18 mouse cellular contexts compared by ENCODE assay signal in genomic region chr1:88601801-88602200, GRCm38 (mm10).
"Had no signal": no experiment of that assay in that cellular context is flagged by ENCODE, and none has a peak within 500 bp of the region (broad histone marks: within the 10 kb centered on the region; RNA-seq: fewer than 3 reads in every experiment).

No protein-coding gene starts in this region.

- DNase-seq: kidney, adult 18-20 months; kidney, adult 9 months; kidney, postnatal 14 days; kidney, postnatal 4 days; liver, embryonic 13.5 days; lung, embryonic 14.5 days; right cerebral cortex, adult 18-20 months; right cerebral cortex, postnatal 14 days; right cerebral cortex, postnatal 4 days; thymus, adult 18-20 months; thymus, postnatal 36 days had no signal

- H3K4me3 ChIP-seq: limb, embryonic 10.5 days; limb, embryonic 13.5 days; liver, embryonic 13.5 days; midbrain, embryonic 13.5 days; neural tube, embryonic 12.5 days; neural tube, embryonic 15.5 days had no signal

- H3K4me2 ChIP-seq: limb, embryonic 13.5 days; liver, embryonic 13.5 days; lung, embryonic 14.5 days; midbrain, embryonic 13.5 days; neural tube, embryonic 12.5 days; neural tube, embryonic 15.5 days had no signal

- H3K27ac ChIP-seq: limb, embryonic 10.5 days; limb, embryonic 13.5 days; liver, embryonic 13.5 days; macrophage; midbrain, embryonic 13.5 days; neural tube, embryonic 12.5 days; neural tube, embryonic 15.5 days had no signal

- H3K9me3 ChIP-seq: limb, embryonic 10.5 days; limb, embryonic 13.5 days; liver, embryonic 13.5 days; midbrain, embryonic 13.5 days; neural tube, embryonic 12.5 days; neural tube, embryonic 15.5 days had no signal

- H3K4me1 ChIP-seq: midbrain, embryonic 13.5 days; neural tube, embryonic 12.5 days; neural tube, embryonic 15.5 days had no signal

- H3K27me3 ChIP-seq: limb, embryonic 13.5 days; liver, embryonic 13.5 days; midbrain, embryonic 13.5 days; neural tube, embryonic 12.5 days; neural tube, embryonic 15.5 days had no signal

- H3K36me3 ChIP-seq: limb, embryonic 10.5 days; limb, embryonic 13.5 days; liver, embryonic 13.5 days; midbrain, embryonic 13.5 days; neural tube, embryonic 12.5 days; neural tube, embryonic 15.5 days had no signal

- H3K9ac ChIP-seq: limb, embryonic 13.5 days; liver, embryonic 13.5 days; lung, embryonic 14.5 days; midbrain, embryonic 13.5 days; neural tube, embryonic 12.5 days; neural tube, embryonic 15.5 days had no signal

- ATAC-seq: lung, postnatal 0 days; midbrain, embryonic 13.5 days had no signal
